Comparison of ENCODE assay signal across 11 mouse cellular contexts in the genomic region with DNA sequence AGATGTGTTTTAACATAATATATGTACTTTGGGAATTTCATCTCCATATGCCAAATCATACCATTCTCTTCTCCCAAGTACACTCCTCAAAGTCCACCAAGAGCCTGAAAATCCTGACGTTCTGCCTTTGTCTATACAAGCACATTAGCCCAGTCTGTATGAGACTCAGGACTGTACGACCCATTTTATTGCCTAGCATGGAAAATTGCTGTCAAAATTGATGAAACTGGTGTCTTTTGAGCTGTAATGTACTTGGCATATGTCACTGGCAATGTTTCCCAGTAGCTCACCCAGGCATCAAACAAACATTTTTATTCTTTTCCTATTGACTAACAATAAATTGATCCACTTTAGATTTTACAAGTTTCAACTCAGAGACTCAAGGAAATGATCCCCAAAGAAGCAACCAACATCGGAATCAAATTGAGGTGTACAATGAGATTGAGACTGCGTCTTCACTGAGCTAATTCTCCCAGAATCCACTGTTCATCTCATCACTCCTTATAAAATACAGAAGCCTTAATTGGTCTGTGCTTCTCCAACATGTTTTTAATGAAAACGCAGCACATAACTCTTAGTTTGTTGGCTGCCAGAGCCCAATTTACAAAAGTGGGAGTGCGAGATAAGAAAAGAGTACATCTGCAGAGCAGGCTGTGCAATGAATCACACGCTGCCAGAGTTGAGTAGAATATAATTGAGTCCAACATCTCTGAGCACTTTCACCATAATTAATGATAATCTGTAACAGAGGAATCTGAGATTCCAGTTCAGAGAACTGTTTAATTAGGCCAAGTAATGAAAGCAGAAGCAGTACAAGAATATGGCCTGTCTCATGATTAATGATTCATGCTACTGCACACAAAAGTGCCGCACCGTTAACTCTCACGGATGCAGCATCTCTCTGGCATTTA.
A peak's percentile ranks its signal among the peaks of the same experiment; 100 is the strongest.
DNase-seq lines count a peak whose midpoint lies in the region; ATAC-seq lines count a peak whose summit lies in the region.
"Had no signal": no experiment of that assay in that cellular context is flagged by ENCODE, and none has a peak within 500 bp of the region (broad histone marks: within the 10 kb centered on the region; RNA-seq: fewer than 3 reads in every experiment).

No protein-coding gene starts in this region.

- H3K4me2 ChIP-seq in midbrain, embryonic 12.5 days (replicated peaks), result no peak overlapping the region
- H3K4me2 ChIP-seq in forebrain, embryonic 14.5 days (ENCODE audit: low read length), result peak overlapping the region; percentile 23; the same call in 1 of the 2 replicates

- no peak overlapping the region for H3K4me3 ChIP-seq in midbrain, embryonic 12.5 days
- no peak overlapping the region for H3K4me3 ChIP-seq in midbrain, embryonic 10.5 days
- H3K4me3 ChIP-seq in forebrain, embryonic 14.5 days (ENCODE audit: low read depth, low read length), result no peak overlapping the region
- H3K4me3 ChIP-seq: left cerebral cortex, adult 2 months had no signal

- H3K9ac ChIP-seq in midbrain, embryonic 12.5 days (replicated peaks), result no peak overlapping the region
- H3K9ac ChIP-seq in forebrain, embryonic 14.5 days (ENCODE audit: low read length), result no peak overlapping the region

- no peaks in the 10 kb centered on the region for H3K27me3 ChIP-seq in midbrain, embryonic 12.5 days
- H3K27me3 ChIP-seq in midbrain, embryonic 10.5 days (ENCODE audit: low read depth, poor library complexity, severe bottlenecking), result no peaks in the 10 kb centered on the region
- H3K27me3 ChIP-seq in forebrain, embryonic 14.5 days (replicated peaks; ENCODE audit: control insufficient read depth, insufficient read depth, low read length), result no peaks in the 10 kb centered on the region

- 71% methylated on average over 10 of the region's 10 CpGs for WGBS in midbrain, embryonic 12.5 days
- 88% methylated on average over 10 of the region's 10 CpGs for WGBS in midbrain, embryonic 10.5 days
- 13% methylated on average over 10 of the region's 10 CpGs for WGBS in forebrain, embryonic 14.5 days

- ATAC-seq in midbrain, embryonic 12.5 days (ENCODE audit: low FRiP score, low read depth), result peak; percentile 60; the same call in 1 of the 2 replicates
- ATAC-seq in forebrain, embryonic 14.5 days, result peak; percentile 97

- no peak for DNase-seq in midbrain, embryonic 10.5 days (ENCODE audit: low spot score)
- peak; percentile 94 for DNase-seq in forebrain, embryonic 14.5 days (ENCODE audit: low spot score)
- peak; percentile 72 for DNase-seq in layer of hippocampus, adult 9-11 months
- peak; percentile 92 for DNase-seq in retina, postnatal 1 day
- no peak for DNase-seq in testis, postnatal 10 days (ENCODE audit: low spot score)
- no peak for DNase-seq in kidney, adult 9 months
- DNase-seq in cerebellum, adult 18-20 months, result no peak
- DNase-seq: cerebellum, adult 11-12 months; heart, postnatal 14 days had no signal

- 0 out of 2 replicates have a peak, but pooled peaks cover 2% of the 10 kb centered on the region for H3K4me1 ChIP-seq in midbrain, embryonic 12.5 days
- no peaks in the 10 kb centered on the region for H3K4me1 ChIP-seq in midbrain, embryonic 10.5 days
- H3K4me1 ChIP-seq in forebrain, embryonic 14.5 days (ENCODE audit: control insufficient read depth, insufficient read depth, low read length), result peaks cover 8% of the 10 kb centered on the region; the same call in 1 of the 2 replicates

- H3K9me3 ChIP-seq in midbrain, embryonic 12.5 days, result no peaks in the 10 kb centered on the region
- no peaks in the 10 kb centered on the region for H3K9me3 ChIP-seq in midbrain, embryonic 10.5 days (replicated peaks)
- H3K9me3 ChIP-seq in forebrain, embryonic 14.5 days (replicated peaks; ENCODE audit: control insufficient read depth, low read length), result no peaks in the 10 kb centered on the region

- no peaks in the 10 kb centered on the region for H3K36me3 ChIP-seq in midbrain, embryonic 12.5 days
- H3K36me3 ChIP-seq in midbrain, embryonic 10.5 days, result no peaks in the 10 kb centered on the region
- H3K36me3 ChIP-seq in forebrain, embryonic 14.5 days (ENCODE audit: control insufficient read depth, insufficient read depth, low read length), result no peaks in the 10 kb centered on the region

- no peak overlapping the region for H3K27ac ChIP-seq in midbrain, embryonic 12.5 days (replicated peaks)
- H3K27ac ChIP-seq in midbrain, embryonic 10.5 days (replicated peaks), result no peak overlapping the region
- peak overlapping the region; percentile 72 for H3K27ac ChIP-seq in forebrain, embryonic 14.5 days (ENCODE audit: low read depth, low read length)
- H3K27ac ChIP-seq: left cerebral cortex, adult 2 months had no signal

Comparison
In these comparisons a context has a peak if more than half of its experiments do, and no peak if none do; other contexts are left out.
1. DNase-seq: peak in forebrain, embryonic 14.5 days (single experiment), layer of hippocampus, adult 9-11 months (single experiment) and retina, postnatal 1 day (single experiment); none in midbrain, embryonic 10.5 days (single experiment), testis, postnatal 10 days (single experiment), kidney, adult 9 months (single experiment) and cerebellum, adult 18-20 months (0 of 2).